Mouse (Mus musculus): ENCODE results near the gene Acot11. TPM values are rescaled to one million over a fixed set of nuclear protein-coding genes. Genes with fewer than 3 reads are reported as not detected.

Gene Acot11
- total and polyA plus RNA-seq, 2 experiments: 4.8 to 6.3 TPM

GRCm38 (mm10) chr4:106733636-106734035 lies 71.2 kb downstream of the Acot11 start, which contains the start of gene Fam151a:
Fam151a (plus strand) TSS chr4:106733889.
- Histone ChIP-seq H3K36me3 (ENCODE audit: control insufficient read depth, insufficient read depth, low read length) (no peaks in the 10 kb centered on the region), H3K27ac (replicated peaks; ENCODE audit: insufficient read depth, low read depth, low read length) (no peak within 1 kb of the TSS), H3K4me3 (ENCODE audit: insufficient read depth, low read depth, low read length) (no peak within 1 kb of the TSS), H3K27me3 (ENCODE audit: control insufficient read depth, insufficient read depth, low read length) (no peaks in the 10 kb centered on the region), H3K9ac (ENCODE audit: low read depth, low read length) (no peak within 1 kb of the TSS), H3K4me1 (ENCODE audit: control insufficient read depth, insufficient read depth, low read length) (no peaks in the 10 kb centered on the region), H3K79me2 (ENCODE audit: control insufficient read depth, insufficient read depth, low read length) (no peaks in the 10 kb centered on the region)
- 72% methylated on average over 4 of the region's 4 CpGs for WGBS
- no peak for DNase-seq (ENCODE audit: extremely low read depth, low read depth, low spot score)
- no peak for TF ChIP-seq POLR2A (IDR thresholded peaks at IDR 0.05; ENCODE audit: extremely low read depth, insufficient read depth, low read length)
- no peak for TF ChIP-seq CTCF (IDR thresholded peaks at IDR 0.05; ENCODE audit: low read depth, low read length)

DNA sequence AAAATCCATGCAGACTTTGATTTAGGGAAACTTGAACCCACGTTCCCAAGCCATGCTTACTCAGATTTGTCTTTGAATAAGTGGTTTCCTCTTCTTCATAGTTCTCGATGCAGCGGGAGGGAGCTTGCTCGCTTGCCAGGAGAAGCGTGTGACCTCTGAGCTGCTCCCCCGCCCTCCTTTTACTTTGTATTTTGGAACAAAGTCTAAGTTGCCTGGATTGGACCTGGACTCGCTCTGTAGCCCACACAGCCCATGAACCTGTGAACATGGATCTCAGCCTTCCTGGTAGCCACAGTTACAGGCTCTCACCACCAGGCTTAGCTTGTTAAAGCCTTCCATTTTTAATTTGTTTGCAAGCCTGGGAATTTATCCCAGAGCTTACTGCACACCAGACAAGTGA lies 74.0 kb downstream of the Acot11 start, which contains the start of gene Mroh7:
TSS of gene Mroh7 (minus strand) at position 112 of the 400 bp plus-strand sequence.
- Histone ChIP-seq H3K4me1 (ENCODE audit: control insufficient read depth, insufficient read depth, low read length) (no peaks in the 10 kb centered on the region), H3K4me3 (ENCODE audit: insufficient read depth, low read depth, low read length) (no peak within 1 kb of the TSS), H3K36me3 (ENCODE audit: control insufficient read depth, insufficient read depth, low read length) (no peaks in the 10 kb centered on the region), H3K27ac (replicated peaks; ENCODE audit: insufficient read depth, low read depth, low read length) (no peak within 1 kb of the TSS), H3K9ac (ENCODE audit: low read depth, low read length) (no peak within 1 kb of the TSS), H3K79me2 (ENCODE audit: control insufficient read depth, insufficient read depth, low read length) (no peaks in the 10 kb centered on the region), H3K27me3 (ENCODE audit: control insufficient read depth, insufficient read depth, low read length) (no peaks in the 10 kb centered on the region)
- TF ChIP-seq CTCF (IDR thresholded peaks at IDR 0.05; ENCODE audit: low read depth, low read length) (no peak), POLR2A (IDR thresholded peaks at IDR 0.05; ENCODE audit: extremely low read depth, insufficient read depth, low read length) (no peak)
- DNase-seq (ENCODE audit: extremely low read depth, low read depth, low spot score): peak; percentile 54
- WGBS: 44% methylated on average over 7 of the region's 7 CpGs

DNA sequence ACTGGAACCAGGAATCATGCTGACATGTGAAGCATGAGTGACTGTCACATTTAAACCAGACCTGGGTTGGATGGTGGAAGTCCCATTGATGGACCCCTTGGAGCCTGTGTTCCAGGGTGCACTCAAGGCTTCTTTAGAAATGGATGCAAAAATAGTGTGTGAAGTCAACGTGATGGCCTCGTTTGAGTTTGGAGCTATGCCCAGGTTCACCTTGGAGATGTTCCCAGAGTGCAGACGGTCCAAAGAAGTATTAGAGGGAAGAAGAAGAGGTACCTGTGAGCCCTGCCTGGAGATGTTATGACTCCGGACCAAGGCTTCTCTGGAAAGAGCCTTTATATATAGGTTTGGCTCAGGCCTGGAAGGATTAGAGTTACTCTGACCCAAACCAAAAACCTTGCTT lies 84.2 kb downstream of the Acot11 start:
- H3K9ac ChIP-seq (ENCODE audit: low read depth, low read length): no peak overlapping the region
- DNase-seq (ENCODE audit: extremely low read depth, low read depth, low spot score): peak; percentile 32
- no peaks in the 10 kb centered on the region for H3K4me1 ChIP-seq (ENCODE audit: control insufficient read depth, insufficient read depth, low read length)
- no peaks in the 10 kb centered on the region for H3K36me3 ChIP-seq (ENCODE audit: control insufficient read depth, insufficient read depth, low read length)
- H3K79me2 ChIP-seq (ENCODE audit: control insufficient read depth, insufficient read depth, low read length): no peaks in the 10 kb centered on the region
- no peak overlapping the region for H3K27ac ChIP-seq (replicated peaks; ENCODE audit: insufficient read depth, low read depth, low read length)
- TF ChIP-seq CTCF (IDR thresholded peaks at IDR 0.05; ENCODE audit: low read depth, low read length) (no peak), POLR2A (IDR thresholded peaks at IDR 0.05; ENCODE audit: extremely low read depth, insufficient read depth, low read length) (no peak)
- H3K4me3 ChIP-seq (ENCODE audit: insufficient read depth, low read depth, low read length): no peak overlapping the region
- H3K27me3 ChIP-seq (ENCODE audit: control insufficient read depth, insufficient read depth, low read length): no peaks in the 10 kb centered on the region
- 36% methylated on average over 4 of the region's 4 CpGs for WGBS

DNA sequence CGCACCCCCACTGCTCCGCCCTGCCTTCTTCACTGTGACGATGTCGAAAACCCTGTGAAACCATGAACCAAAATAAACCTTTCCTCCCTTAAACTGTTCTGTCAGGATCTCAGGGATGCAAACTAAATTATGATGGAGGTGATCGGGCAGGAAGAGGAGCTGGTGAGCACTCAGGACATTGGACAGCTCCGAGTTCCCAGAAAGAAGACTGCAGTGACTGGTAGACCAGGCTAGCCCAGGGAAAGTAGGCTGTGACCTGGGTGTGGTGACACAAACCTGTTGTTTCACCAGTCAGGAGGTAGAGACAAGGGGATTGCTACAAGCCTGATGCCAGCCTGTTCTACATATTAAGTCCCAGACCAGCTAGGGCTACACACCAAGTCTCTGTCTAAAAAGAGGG lies 91.2 kb downstream of the Acot11 start:
- Histone ChIP-seq H3K9ac (ENCODE audit: low read depth, low read length) (no peak overlapping the region), H3K4me3 (ENCODE audit: insufficient read depth, low read depth, low read length) (no peak overlapping the region), H3K4me1 (ENCODE audit: control insufficient read depth, insufficient read depth, low read length) (no peaks in the 10 kb centered on the region), H3K27me3 (ENCODE audit: control insufficient read depth, insufficient read depth, low read length) (no peaks in the 10 kb centered on the region), H3K36me3 (ENCODE audit: control insufficient read depth, insufficient read depth, low read length) (no peaks in the 10 kb centered on the region), H3K27ac (replicated peaks; ENCODE audit: insufficient read depth, low read depth, low read length) (no peak overlapping the region), H3K79me2 (ENCODE audit: control insufficient read depth, insufficient read depth, low read length) (no peaks in the 10 kb centered on the region)
- WGBS: 89% methylated on average over 6 of the region's 6 CpGs
- DNase-seq (ENCODE audit: extremely low read depth, low read depth, low spot score): no peak
- no peak for TF ChIP-seq CTCF (IDR thresholded peaks at IDR 0.05; ENCODE audit: low read depth, low read length)
- no peak for TF ChIP-seq POLR2A (IDR thresholded peaks at IDR 0.05; ENCODE audit: extremely low read depth, insufficient read depth, low read length)

DNA sequence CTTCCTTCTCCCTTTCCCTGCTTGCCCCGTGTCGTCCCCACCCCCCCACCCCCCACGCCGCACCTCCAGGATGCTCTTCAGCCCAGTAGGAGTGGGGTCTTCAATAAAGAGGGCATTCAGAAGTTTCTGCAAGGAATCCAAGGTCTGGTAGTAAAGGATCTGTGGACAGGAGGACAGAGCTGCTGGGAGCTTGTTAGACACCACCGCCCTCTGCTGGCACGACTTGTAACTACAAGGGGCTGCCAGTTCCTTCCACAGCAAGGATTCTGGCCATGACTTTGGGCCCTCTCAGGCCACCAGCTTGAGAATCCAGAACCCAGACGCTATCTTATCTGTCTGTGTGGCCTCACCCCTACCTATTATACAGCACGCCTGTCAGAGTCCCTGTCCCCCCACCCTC lies 96.4 kb downstream of the Acot11 start:
- no peaks in the 10 kb centered on the region for H3K27me3 ChIP-seq (ENCODE audit: control insufficient read depth, insufficient read depth, low read length)
- H3K36me3 ChIP-seq (ENCODE audit: control insufficient read depth, insufficient read depth, low read length): no peaks in the 10 kb centered on the region
- WGBS: 2% methylated on average over 8 of the region's 8 CpGs
- DNase-seq (ENCODE audit: extremely low read depth, low read depth, low spot score): peak; percentile 37
- TF ChIP-seq POLR2A (IDR thresholded peaks at IDR 0.05; ENCODE audit: extremely low read depth, insufficient read depth, low read length) (no peak), CTCF (IDR thresholded peaks at IDR 0.05; ENCODE audit: low read depth, low read length) (peak; percentile 96)
- no peaks in the 10 kb centered on the region for H3K79me2 ChIP-seq (ENCODE audit: control insufficient read depth, insufficient read depth, low read length)
- H3K27ac ChIP-seq (replicated peaks; ENCODE audit: insufficient read depth, low read depth, low read length): no peak overlapping the region
- H3K4me1 ChIP-seq (ENCODE audit: control insufficient read depth, insufficient read depth, low read length): no peaks in the 10 kb centered on the region
- H3K4me3 ChIP-seq (ENCODE audit: insufficient read depth, low read depth, low read length): no peak overlapping the region
- H3K9ac ChIP-seq (ENCODE audit: low read depth, low read length): no peak overlapping the region

- Histone ChIP-seq H3K4me3 (ENCODE audit: insufficient read depth, low read depth, low read length) (no peak overlapping the region), H3K36me3 (ENCODE audit: control insufficient read depth, insufficient read depth, low read length) (no peaks in the 10 kb centered on the region), H3K27me3 (ENCODE audit: control insufficient read depth, insufficient read depth, low read length) (no peaks in the 10 kb centered on the region), H3K9ac (ENCODE audit: low read depth, low read length) (no peak overlapping the region), H3K4me1 (ENCODE audit: control insufficient read depth, insufficient read depth, low read length) (no peaks in the 10 kb centered on the region), H3K79me2 (ENCODE audit: control insufficient read depth, insufficient read depth, low read length) (no peaks in the 10 kb centered on the region), H3K27ac (replicated peaks; ENCODE audit: insufficient read depth, low read depth, low read length) (no peak overlapping the region)
- no peak for DNase-seq (ENCODE audit: extremely low read depth, low read depth, low spot score)
- TF ChIP-seq POLR2A (IDR thresholded peaks at IDR 0.05; ENCODE audit: extremely low read depth, insufficient read depth, low read length): no peak
- TF ChIP-seq CTCF (IDR thresholded peaks at IDR 0.05; ENCODE audit: low read depth, low read length): no peak
- 32% methylated on average over 5 of the region's 5 CpGs for WGBS
Observed at GRCm38 (mm10) chr4:106707957-106708356, 96.8 kb downstream of the Acot11 start.

All from liver, adult 2 months (tissue).